ENCODE assay signal across 9 mouse cellular contexts in the genomic region with DNA sequence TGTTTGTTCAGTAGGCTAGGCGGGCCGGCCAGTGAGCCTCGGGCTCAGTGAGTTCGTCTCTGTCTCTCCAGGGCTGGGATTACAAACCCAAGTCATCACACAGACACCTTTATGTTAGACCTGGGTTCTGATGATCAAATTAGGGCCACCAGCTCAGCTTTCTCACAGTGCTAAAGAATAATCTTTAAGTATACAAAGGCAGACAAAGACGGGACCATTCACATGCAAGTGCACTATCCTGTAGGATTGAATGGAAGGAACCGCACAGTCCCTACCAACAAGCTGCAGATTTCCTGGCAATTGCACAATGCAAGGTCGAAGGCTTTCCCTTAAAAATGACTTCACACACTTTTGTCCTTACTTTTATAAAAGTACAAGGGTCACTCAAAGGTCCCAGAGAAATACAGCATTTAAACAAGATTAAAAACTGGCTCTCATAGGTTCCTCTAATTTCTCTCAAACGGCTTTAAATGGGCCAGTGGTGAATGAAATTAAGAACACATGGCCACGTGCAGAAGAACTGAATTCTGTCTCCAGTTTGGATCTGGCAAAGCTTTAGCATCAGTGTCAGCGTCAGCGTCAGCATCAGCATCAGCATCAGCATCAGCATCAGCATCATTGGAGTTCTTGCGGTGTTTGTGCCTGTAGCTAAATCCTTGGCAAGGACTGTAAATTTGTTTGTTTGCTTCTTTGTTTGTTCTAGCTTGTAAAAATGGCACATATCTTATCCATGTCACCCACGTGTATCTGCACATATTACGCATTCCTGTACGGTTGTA.
DNase-seq lines count a peak whose midpoint lies in the region; ATAC-seq and TF ChIP-seq lines count a peak whose summit lies in the region.
"Had no signal": no experiment of that assay in that cellular context is flagged by ENCODE, and none has a peak within 500 bp of the region (broad histone marks: within the 10 kb centered on the region; RNA-seq: fewer than 3 reads in every experiment).

No protein-coding gene starts in this region.

- no peak for DNase-seq in liver
- DNase-seq in hindbrain, embryonic 14.5 days (ENCODE audit: low spot score), result no peak
- DNase-seq in midbrain, postnatal 0 days (ENCODE audit: low spot score), result no peak
- DNase-seq in ovary, postnatal 36 days (ENCODE audit: low spot score), result no peak
- DNase-seq in gastrocnemius, postnatal 14 days, result no peak
- no peak for DNase-seq in right cerebral cortex, postnatal 36 days (ENCODE audit: low spot score in 2 of 2)

- H3K4me3 ChIP-seq in liver, embryonic 12.5 days, result no peak overlapping the region
- peak overlapping the region; percentile 18; the same call in 1 of the 2 replicates for H3K4me3 ChIP-seq in embryonic fibroblast, embryonic 13.5 days (ENCODE audit: insufficient read depth, low read length)
- H3K4me3 ChIP-seq in hindbrain, embryonic 14.5 days (replicated peaks; ENCODE audit: low read length), result peak overlapping the region; percentile 21
- H3K4me3 ChIP-seq in midbrain, postnatal 0 days (ENCODE audit: low read depth, low read length), result no peak overlapping the region

- no peaks in the 10 kb centered on the region for H3K9me3 ChIP-seq in liver, embryonic 12.5 days (replicated peaks)
- H3K9me3 ChIP-seq in hindbrain, embryonic 14.5 days (ENCODE audit: control insufficient read depth, low read length), result no peaks in the 10 kb centered on the region
- H3K9me3 ChIP-seq in midbrain, postnatal 0 days (ENCODE audit: low read length), result no peaks in the 10 kb centered on the region

- H3K36me3 ChIP-seq in liver, embryonic 12.5 days, result no peaks in the 10 kb centered on the region
- H3K36me3 ChIP-seq in hindbrain, embryonic 14.5 days (replicated peaks; ENCODE audit: control insufficient read depth, insufficient read depth), result peaks cover 16% of the 10 kb centered on the region
- peaks cover 8% of the 10 kb centered on the region for H3K36me3 ChIP-seq in midbrain, postnatal 0 days (ENCODE audit: insufficient read depth, low read length)

- 40% methylated on average over 15 of the region's 15 CpGs for WGBS in liver, embryonic 12.5 days (ENCODE audit: insufficient replicate concordance)
- WGBS in hindbrain, embryonic 14.5 days, result 20% methylated on average over 15 of the region's 15 CpGs
- WGBS in midbrain, postnatal 0 days, result 17% methylated on average over 15 of the region's 15 CpGs

- intact Hi-C loops in gastrocnemius, postnatal 14 days (cut with DNase I; ENCODE audit: low total_unique reads), result no loop called here

- H3K4me1 ChIP-seq in liver, embryonic 12.5 days, result no peaks in the 10 kb centered on the region; the same call in 1 of the 2 replicates
- no peaks in the 10 kb centered on the region; the same call in 1 of the 2 replicates for H3K4me1 ChIP-seq in embryonic fibroblast, embryonic 13.5 days (ENCODE audit: control insufficient read depth, insufficient read depth, low read length)
- H3K4me1 ChIP-seq in hindbrain, embryonic 14.5 days (replicated peaks; ENCODE audit: control insufficient read depth, insufficient read depth, low read length), result peaks cover 23% of the 10 kb centered on the region
- peaks cover 6% of the 10 kb centered on the region; the same call in 1 of the 2 replicates for H3K4me1 ChIP-seq in midbrain, postnatal 0 days (ENCODE audit: insufficient read depth, low read length)

- H3K27me3 ChIP-seq in liver, embryonic 12.5 days (replicated peaks), result peaks cover 37% of the 10 kb centered on the region
- H3K27me3 ChIP-seq in hindbrain, embryonic 14.5 days (ENCODE audit: control insufficient read depth, insufficient read depth, low read length), result 0 out of 2 replicates have a peak, but pooled peaks cover 8% of the 10 kb centered on the region
- no peaks in the 10 kb centered on the region for H3K27me3 ChIP-seq in midbrain, postnatal 0 days (ENCODE audit: insufficient read depth, low read length)

- H3K4me2 ChIP-seq in liver, embryonic 12.5 days, result peak overlapping the region; percentile 45
- peak overlapping the region; percentile 55 for H3K4me2 ChIP-seq in hindbrain, embryonic 14.5 days (replicated peaks)
- H3K4me2 ChIP-seq in midbrain, postnatal 0 days (ENCODE audit: low read depth, low read length, poor library complexity, severe bottlenecking), result peak overlapping the region; percentile 29; the same call in 1 of the 2 replicates

- no peak for ATAC-seq in liver, embryonic 12.5 days
- no peak for ATAC-seq in hindbrain, embryonic 14.5 days (ENCODE audit: low FRiP score)
- ATAC-seq in midbrain, postnatal 0 days (ENCODE audit: low FRiP score), result 0 out of 2 replicates have a peak, but pooled peaks have one; percentile 12

- H3K27ac ChIP-seq in liver, embryonic 12.5 days, result no peak overlapping the region
- H3K27ac ChIP-seq in embryonic fibroblast, embryonic 13.5 days (ENCODE audit: insufficient read depth, low read length), result no peak overlapping the region
- peak overlapping the region; percentile 77 for H3K27ac ChIP-seq in hindbrain, embryonic 14.5 days
- peak overlapping the region; percentile 68 for H3K27ac ChIP-seq in midbrain, postnatal 0 days (ENCODE audit: low read depth, low read length)
- H3K27ac ChIP-seq: liver, embryonic 14.5 days had no signal

- no peak overlapping the region for H3K9ac ChIP-seq in liver, embryonic 12.5 days
- peak overlapping the region; percentile 47; the same call in 1 of the 2 replicates for H3K9ac ChIP-seq in hindbrain, embryonic 14.5 days
- no peak overlapping the region for H3K9ac ChIP-seq in midbrain, postnatal 0 days (replicated peaks; ENCODE audit: low read length, poor library complexity, severe bottlenecking)
- H3K9ac ChIP-seq: liver, embryonic 14.5 days had no signal

- no peak for TF ChIP-seq POLR2A in embryonic fibroblast, embryonic 13.5 days (IDR thresholded peaks at IDR 0.05; ENCODE audit: low read depth, low read length)

- TF ChIP-seq CTCF in embryonic fibroblast, embryonic 13.5 days (IDR thresholded peaks at IDR 0.05; ENCODE audit: borderline replicate concordance, insufficient read depth, low read length), result no peak
- no peak for TF ChIP-seq CTCF in midbrain, postnatal 0 days (IDR thresholded peaks at IDR 0.05)

Comparison
In these comparisons a context has a peak if more than half of its experiments do, and no peak if none do; other contexts are left out.
1. H3K27ac ChIP-seq: peak in hindbrain, embryonic 14.5 days (single experiment) and midbrain, postnatal 0 days (single experiment); none in liver, embryonic 12.5 days (single experiment) and embryonic fibroblast, embryonic 13.5 days (single experiment).
2. H3K4me3 ChIP-seq: peak in embryonic fibroblast, embryonic 13.5 days (single experiment) and hindbrain, embryonic 14.5 days (single experiment); none in liver, embryonic 12.5 days (single experiment) and midbrain, postnatal 0 days (single experiment).
3. Peak in every context shown above with its lines, with median percentiles within 50 percentile points of each other: H3K4me2 ChIP-seq.